Mouse (Mus musculus): ENCODE measurements at regions not wholly inside any gene's neighbourhood (a gene's known extent, or its start where the extent isn't known, plus 50 kb on each side); places are given as distances from the start of the nearest gene placed in this dataset.
"Not testable (repeated sequence)": the region's sequence is repeated elsewhere in the genome, so short reads cannot be mapped to it uniquely, and the experiment has no call there.

DNA sequence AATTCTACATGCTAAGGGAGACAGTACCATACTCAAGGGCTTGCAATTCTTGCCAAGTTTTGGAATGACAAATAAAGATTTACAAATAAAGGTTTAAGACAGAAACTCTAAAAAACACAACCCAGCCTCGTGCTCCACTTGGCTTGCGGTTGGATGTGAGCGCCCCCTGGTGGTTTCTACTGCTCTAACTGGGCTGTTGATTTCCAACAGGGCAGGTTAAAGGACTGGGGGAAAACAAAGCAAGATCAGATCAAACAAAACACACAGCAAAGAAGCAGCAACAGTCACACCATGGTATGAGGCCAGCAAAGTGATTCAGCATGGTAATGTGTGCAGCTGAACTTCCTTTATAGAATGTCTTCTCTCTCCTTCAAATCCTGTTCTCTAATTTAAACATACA is 339.2 kb downstream of the Adam3 start:
- peak; percentile 74 to 76; a peak in 3 of 4 replicates for ATAC-seq (replicated peaks in 1 of 2; ENCODE audit: insufficient read depth in 1 of 2, low FRiP score in 2 of 2, low TSS enrichment in 1 of 2, low read depth in 1 of 2, poor library complexity in 2 of 2, severe bottlenecking in 2 of 2)

DNA sequence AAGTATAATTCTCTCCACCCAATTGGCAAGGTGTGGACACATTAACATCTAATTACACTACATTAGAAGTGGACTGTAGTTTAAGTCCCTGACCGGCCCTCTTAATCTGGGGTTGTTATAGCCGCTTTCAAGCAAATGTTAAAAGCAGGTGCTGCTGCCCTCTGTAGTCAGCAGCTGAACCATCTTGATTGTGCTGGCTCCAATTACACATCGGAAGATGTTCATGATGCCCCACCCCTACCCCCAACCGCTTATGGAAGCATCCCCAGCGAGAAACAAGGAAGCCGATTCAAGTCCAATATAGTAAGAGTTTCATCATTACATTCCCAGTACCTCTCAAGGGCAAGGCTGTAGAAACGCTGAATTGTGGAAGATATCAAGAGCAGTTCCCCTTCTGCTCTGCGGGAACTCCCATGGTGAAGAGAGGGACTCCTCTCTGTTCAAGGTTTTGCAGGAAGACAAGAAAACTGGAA is 341.7 kb downstream of the Adam3 start:
- ATAC-seq (replicated peaks in 1 of 2; ENCODE audit: insufficient read depth in 1 of 2, low FRiP score in 2 of 2, low TSS enrichment in 1 of 2, low read depth in 1 of 2, poor library complexity in 2 of 2, severe bottlenecking in 2 of 2) = no peak

- ATAC-seq (replicated peaks in 1 of 2; ENCODE audit: insufficient read depth in 1 of 2, low FRiP score in 2 of 2, low TSS enrichment in 1 of 2, low read depth in 1 of 2, poor library complexity in 2 of 2, severe bottlenecking in 2 of 2) = no peak
These were observed 342.3 kb downstream of the Adam3 start for GRCm38 (mm10) chr8:24383130-24383962.

GRCm38 (mm10) chr8:24381666-24382253 is 343.9 kb downstream of the Adam3 start:
- no peak for ATAC-seq (replicated peaks in 1 of 2; ENCODE audit: insufficient read depth in 1 of 2, low FRiP score in 2 of 2, low TSS enrichment in 1 of 2, low read depth in 1 of 2, poor library complexity in 2 of 2, severe bottlenecking in 2 of 2)

GRCm38 (mm10) chr8:24378070-24378469 is 347.6 kb downstream of the Adam3 start:
- ATAC-seq (replicated peaks in 1 of 2; ENCODE audit: insufficient read depth in 1 of 2, low FRiP score in 2 of 2, low TSS enrichment in 1 of 2, low read depth in 1 of 2, poor library complexity in 2 of 2, severe bottlenecking in 2 of 2) = no peak

DNA sequence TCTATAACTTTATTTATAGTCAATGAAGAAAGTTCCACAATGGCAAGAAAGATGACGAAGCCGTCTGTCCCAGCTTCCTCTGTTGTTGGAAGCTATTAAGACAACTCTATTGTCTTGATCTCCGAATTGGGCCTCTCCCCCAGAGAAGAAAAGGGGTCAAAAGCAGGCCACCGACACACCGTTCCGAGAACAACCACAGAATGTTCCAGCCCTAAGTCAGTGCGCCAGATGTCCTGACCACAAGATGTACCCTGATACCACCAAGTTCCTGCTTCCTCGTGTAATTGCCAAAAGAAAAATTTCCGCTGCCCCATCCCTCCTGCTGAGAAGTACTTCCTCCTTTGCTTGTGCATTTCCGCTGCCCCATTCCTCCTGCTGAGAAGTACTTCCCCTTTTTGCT is 348.8 kb downstream of the Adam3 start:
- ATAC-seq (replicated peaks in 1 of 2; ENCODE audit: insufficient read depth in 1 of 2, low FRiP score in 2 of 2, low TSS enrichment in 1 of 2, low read depth in 1 of 2, poor library complexity in 2 of 2, severe bottlenecking in 2 of 2) = not testable (repeated sequence)

- ATAC-seq (replicated peaks in 1 of 2; ENCODE audit: insufficient read depth in 1 of 2, low FRiP score in 2 of 2, low TSS enrichment in 1 of 2, low read depth in 1 of 2, poor library complexity in 2 of 2, severe bottlenecking in 2 of 2) = 0 out of 4 replicates have a peak, but pooled peaks of 1 of the 2 experiments have one; percentile 7
These were observed 351.1 kb downstream of the Adam3 start for GRCm38 (mm10) chr8:24374503-24374902.

DNA sequence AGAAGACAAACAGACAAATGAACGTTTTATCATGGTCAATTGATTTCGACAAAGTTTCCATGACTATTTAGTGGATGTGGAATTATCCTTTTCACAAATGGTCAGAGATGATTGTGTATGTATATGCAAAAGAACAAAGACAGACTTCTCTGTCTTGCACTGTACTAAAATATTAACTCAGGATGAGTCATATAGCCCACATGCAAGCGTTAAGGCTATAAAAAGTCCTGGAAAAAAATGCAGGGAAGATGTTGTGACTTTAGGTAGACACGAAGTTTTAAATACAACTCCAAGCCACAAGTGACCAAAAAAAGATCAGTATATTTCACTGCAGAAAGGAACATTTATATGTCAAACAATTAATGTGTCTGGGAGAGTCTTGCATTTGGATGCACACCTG is 353.6 kb downstream of the Adam3 start:
- no peak for ATAC-seq (replicated peaks in 1 of 2; ENCODE audit: insufficient read depth in 1 of 2, low FRiP score in 2 of 2, low TSS enrichment in 1 of 2, low read depth in 1 of 2, poor library complexity in 2 of 2, severe bottlenecking in 2 of 2)

DNA sequence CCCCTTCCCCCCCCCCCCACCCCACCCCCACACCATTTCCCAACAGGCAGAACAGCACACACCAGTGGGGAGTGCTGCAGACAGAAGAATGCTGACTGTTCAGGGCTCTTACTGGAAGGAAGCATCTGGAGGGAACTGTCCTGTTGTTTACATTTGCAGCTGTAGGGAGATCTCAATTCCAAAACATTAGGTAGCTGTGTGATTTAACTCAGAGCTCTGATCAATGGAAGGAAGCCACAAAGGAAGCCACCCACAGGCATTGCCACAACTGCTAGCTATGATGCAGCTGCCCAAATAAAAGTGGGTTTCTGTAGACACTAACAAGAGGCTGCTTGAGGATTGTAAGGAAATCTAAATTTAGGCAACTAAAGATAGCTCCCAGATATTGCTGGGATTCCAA is 359.7 kb downstream of the Adam3 start:
- ATAC-seq (replicated peaks in 1 of 2; ENCODE audit: insufficient read depth in 1 of 2, low FRiP score in 2 of 2, low TSS enrichment in 1 of 2, low read depth in 1 of 2, poor library complexity in 2 of 2, severe bottlenecking in 2 of 2) = peak; percentile 21 to 53; a peak in 1 of 4 replicates

- ATAC-seq (replicated peaks in 1 of 2; ENCODE audit: insufficient read depth in 1 of 2, low FRiP score in 2 of 2, low TSS enrichment in 1 of 2, low read depth in 1 of 2, poor library complexity in 2 of 2, severe bottlenecking in 2 of 2) = no peak
These were observed 361.0 kb downstream of the Adam3 start for GRCm38 (mm10) chr8:24364685-24365084.

DNA sequence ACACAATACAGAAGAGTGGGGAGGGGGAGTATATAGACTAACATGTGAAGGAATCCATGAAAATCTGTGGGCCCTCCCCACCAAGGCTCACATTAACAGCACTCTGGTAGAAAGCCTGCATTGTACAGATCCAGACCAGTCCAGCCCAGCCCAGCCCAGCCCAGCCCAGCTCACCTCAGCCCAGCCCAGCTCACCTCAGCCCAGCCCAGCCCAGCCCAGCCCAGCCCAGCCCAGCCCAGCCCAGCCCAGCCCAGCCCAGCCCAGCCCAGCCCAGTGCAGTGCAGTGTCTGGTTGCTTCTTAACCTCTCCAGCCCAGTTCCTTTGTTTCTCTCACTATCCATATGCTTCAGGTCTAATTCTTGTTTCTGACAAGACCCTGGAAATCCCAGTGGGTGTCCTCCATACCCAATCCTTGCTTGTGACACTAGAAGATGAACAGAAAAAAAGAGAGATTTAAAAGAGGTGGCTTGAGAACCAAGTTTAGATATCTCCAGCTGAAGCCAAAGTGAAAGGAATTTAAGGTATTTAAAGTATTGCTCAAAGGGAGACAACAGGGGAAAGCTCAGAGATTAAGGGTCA is 366.5 kb downstream of the Adam3 start:
- no peak for ATAC-seq (replicated peaks in 1 of 2; ENCODE audit: insufficient read depth in 1 of 2, low FRiP score in 2 of 2, low TSS enrichment in 1 of 2, low read depth in 1 of 2, poor library complexity in 2 of 2, severe bottlenecking in 2 of 2)

- no peak for ATAC-seq (replicated peaks in 1 of 2; ENCODE audit: insufficient read depth in 1 of 2, low FRiP score in 2 of 2, low TSS enrichment in 1 of 2, low read depth in 1 of 2, poor library complexity in 2 of 2, severe bottlenecking in 2 of 2)
These were observed 370.5 kb downstream of the Adam3 start for GRCm38 (mm10) chr8:24355146-24355545.

DNA sequence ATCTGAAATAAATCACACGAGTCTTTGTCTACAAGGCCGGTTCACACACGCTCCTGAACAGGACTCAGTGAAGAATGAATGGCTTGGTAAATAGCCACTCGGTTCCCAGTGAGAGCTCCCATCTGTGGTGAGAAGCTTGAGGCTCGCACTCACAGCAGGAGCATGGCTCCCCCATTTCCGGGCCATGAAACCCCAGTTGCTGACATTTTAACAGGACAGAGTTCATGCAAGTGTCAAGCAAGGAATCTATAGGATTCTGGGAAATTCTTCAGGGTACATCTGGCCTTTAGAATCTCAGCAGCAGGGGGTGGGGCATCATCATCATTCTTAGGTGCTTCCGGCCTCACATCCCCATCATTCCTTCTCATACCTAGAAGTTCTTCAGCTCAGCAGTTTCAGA is 371.8 kb downstream of the Adam3 start:
- ATAC-seq (replicated peaks in 1 of 2; ENCODE audit: insufficient read depth in 1 of 2, low FRiP score in 2 of 2, low TSS enrichment in 1 of 2, low read depth in 1 of 2, poor library complexity in 2 of 2, severe bottlenecking in 2 of 2) = no peak

- no peak for ATAC-seq (replicated peaks in 1 of 2; ENCODE audit: insufficient read depth in 1 of 2, low FRiP score in 2 of 2, low TSS enrichment in 1 of 2, low read depth in 1 of 2, poor library complexity in 2 of 2, severe bottlenecking in 2 of 2)
These were observed 373.3 kb downstream of the Adam3 start for GRCm38 (mm10) chr8:24352322-24352721.

- no peak for ATAC-seq (replicated peaks in 1 of 2; ENCODE audit: insufficient read depth in 1 of 2, low FRiP score in 2 of 2, low TSS enrichment in 1 of 2, low read depth in 1 of 2, poor library complexity in 2 of 2, severe bottlenecking in 2 of 2)
These were observed 373.9 kb downstream of the Adam3 start for GRCm38 (mm10) chr8:24351760-24352159.

- ATAC-seq (replicated peaks in 1 of 2; ENCODE audit: insufficient read depth in 1 of 2, low FRiP score in 2 of 2, low TSS enrichment in 1 of 2, low read depth in 1 of 2, poor library complexity in 2 of 2, severe bottlenecking in 2 of 2) = no peak
These were observed 379.1 kb downstream of the Adam3 start for GRCm38 (mm10) chr8:24346390-24347113.

DNA sequence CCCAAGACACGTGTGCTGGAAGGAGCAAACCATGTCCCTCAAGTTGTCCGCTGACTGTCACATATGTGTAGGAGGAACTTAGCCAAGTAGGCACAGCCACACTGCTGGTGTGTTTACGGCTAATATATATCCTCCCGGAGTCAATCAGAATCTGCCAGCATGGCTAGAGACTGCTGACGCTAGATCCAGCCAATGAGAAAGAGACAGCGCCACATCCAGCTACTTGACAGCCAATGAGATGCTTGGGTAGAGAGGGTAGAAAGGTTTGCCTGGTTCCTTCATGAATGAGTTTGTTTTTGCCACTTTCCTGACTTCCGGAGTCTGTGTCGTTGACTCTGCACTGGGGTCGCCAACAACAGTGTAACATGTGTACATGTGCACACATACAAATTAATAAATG is 387.0 kb downstream of the Adam3 start:
- ATAC-seq (replicated peaks in 1 of 2; ENCODE audit: insufficient read depth in 1 of 2, low FRiP score in 2 of 2, low TSS enrichment in 1 of 2, low read depth in 1 of 2, poor library complexity in 2 of 2, severe bottlenecking in 2 of 2) = no peak

GRCm38 (mm10) chr8:24337635-24338034 is 388.0 kb downstream of the Adam3 start:
- no peak for ATAC-seq (replicated peaks in 1 of 2; ENCODE audit: insufficient read depth in 1 of 2, low FRiP score in 2 of 2, low TSS enrichment in 1 of 2, low read depth in 1 of 2, poor library complexity in 2 of 2, severe bottlenecking in 2 of 2)

Data from hematopoietic stem cell, adult 5-6 weeks (primary cell).